8 mouse cellular contexts compared by ENCODE assay signal in genomic region chr3:40120298-40120875, GRCm38 (mm10).
A peak's percentile ranks its signal among the peaks of the same experiment; 100 is the strongest.
DNase-seq lines count a peak whose midpoint lies in the region; ATAC-seq lines count a peak whose summit lies in the region.

No protein-coding gene starts in this region.

- H3K4me3 ChIP-seq in embryonic facial prominence, embryonic 14.5 days (ENCODE audit: low read depth, low read length), result no peak overlapping the region
- no peak overlapping the region for H3K4me3 ChIP-seq in hindbrain, embryonic 12.5 days
- no peak overlapping the region for H3K4me3 ChIP-seq in midbrain, embryonic 14.5 days (replicated peaks; ENCODE audit: low read depth, low read length)

- ATAC-seq in embryonic facial prominence, embryonic 14.5 days (ENCODE audit: low read depth), result peak; percentile 65
- peak; percentile 69; the same call in 1 of the 2 replicates for ATAC-seq in hindbrain, embryonic 12.5 days (ENCODE audit: low FRiP score)
- ATAC-seq in midbrain, embryonic 14.5 days (ENCODE audit: low FRiP score, low TSS enrichment), result peak; percentile 67; the same call in 1 of the 2 replicates
- ATAC-seq in megakaryocyte, adult 5-6 weeks (ENCODE audit: poor library complexity, severe bottlenecking), result no peak

- no peaks in the 10 kb centered on the region for H3K36me3 ChIP-seq in embryonic facial prominence, embryonic 14.5 days (ENCODE audit: control insufficient read depth, insufficient read depth, low read length)
- H3K36me3 ChIP-seq in hindbrain, embryonic 12.5 days, result no peaks in the 10 kb centered on the region
- no peaks in the 10 kb centered on the region for H3K36me3 ChIP-seq in midbrain, embryonic 14.5 days (ENCODE audit: control insufficient read depth, insufficient read depth, low read length)

- no peak overlapping the region for H3K9ac ChIP-seq in embryonic facial prominence, embryonic 14.5 days (ENCODE audit: low read depth, low read length)
- no peak overlapping the region for H3K9ac ChIP-seq in hindbrain, embryonic 12.5 days
- no peak overlapping the region for H3K9ac ChIP-seq in midbrain, embryonic 14.5 days (replicated peaks; ENCODE audit: low read length)

- no peak overlapping the region for H3K4me2 ChIP-seq in embryonic facial prominence, embryonic 14.5 days (ENCODE audit: low read depth, low read length)
- no peak overlapping the region for H3K4me2 ChIP-seq in hindbrain, embryonic 12.5 days (replicated peaks)
- no peak overlapping the region for H3K4me2 ChIP-seq in midbrain, embryonic 14.5 days (ENCODE audit: low read length)

- H3K27me3 ChIP-seq in embryonic facial prominence, embryonic 14.5 days (replicated peaks; ENCODE audit: control insufficient read depth, insufficient read depth, low read length), result no peaks in the 10 kb centered on the region
- H3K27me3 ChIP-seq in hindbrain, embryonic 12.5 days, result no peaks in the 10 kb centered on the region; the same call in 1 of the 2 replicates
- 0 out of 2 replicates have a peak, but pooled peaks cover 6% of the 10 kb centered on the region for H3K27me3 ChIP-seq in midbrain, embryonic 14.5 days (ENCODE audit: control insufficient read depth, insufficient read depth, low read length)

- H3K4me1 ChIP-seq in embryonic facial prominence, embryonic 14.5 days (ENCODE audit: control insufficient read depth, insufficient read depth, low read length), result peaks cover 17% of the 10 kb centered on the region; the same call in 1 of the 2 replicates
- peaks cover 26% of the 10 kb centered on the region for H3K4me1 ChIP-seq in hindbrain, embryonic 12.5 days
- peaks cover 13% of the 10 kb centered on the region for H3K4me1 ChIP-seq in midbrain, embryonic 14.5 days (ENCODE audit: control insufficient read depth, insufficient read depth, low read length)

- no peak overlapping the region; the same call in 1 of the 2 replicates for H3K27ac ChIP-seq in embryonic facial prominence, embryonic 14.5 days (replicated peaks; ENCODE audit: low read depth, low read length)
- no peak overlapping the region for H3K27ac ChIP-seq in hindbrain, embryonic 12.5 days
- H3K27ac ChIP-seq in midbrain, embryonic 14.5 days (replicated peaks; ENCODE audit: low read depth, low read length), result no peak overlapping the region

- 18% methylated on average over 4 of the region's 4 CpGs for WGBS in embryonic facial prominence, embryonic 14.5 days
- 21% methylated on average over 4 of the region's 4 CpGs for WGBS in hindbrain, embryonic 12.5 days
- 20% methylated on average over 4 of the region's 4 CpGs for WGBS in midbrain, embryonic 14.5 days

- H3K9me3 ChIP-seq in embryonic facial prominence, embryonic 14.5 days (ENCODE audit: control insufficient read depth, low read length), result no peaks in the 10 kb centered on the region
- H3K9me3 ChIP-seq in hindbrain, embryonic 12.5 days (replicated peaks), result no peaks in the 10 kb centered on the region
- H3K9me3 ChIP-seq in midbrain, embryonic 14.5 days (ENCODE audit: control insufficient read depth, low read length), result no peaks in the 10 kb centered on the region

- peak; percentile 16 for DNase-seq in adrenal gland, adult 2 months
- no peak for DNase-seq in adrenal gland, adult 18-20 months (ENCODE audit: low spot score in 2 of 2)
- DNase-seq in CD4-positive helper T cell, adult 2 months (ENCODE audit: low read depth, low spot score), result peak; percentile 7
- DNase-seq in embryonic facial prominence, embryonic 14.5 days (ENCODE audit: low spot score), result peak; percentile 79
- DNase-seq in left cerebral cortex, adult 18-20 months (ENCODE audit: low spot score in 2 of 2), result peak; percentile 54 to 61
- peak; percentile 83 for DNase-seq in midbrain, embryonic 14.5 days

Comparison
In these comparisons a context has a peak if more than half of its experiments do, and no peak if none do; other contexts are left out.
1. DNase-seq: peak in adrenal gland, adult 2 months (single experiment), CD4-positive helper T cell, adult 2 months (single experiment), embryonic facial prominence, embryonic 14.5 days (single experiment), left cerebral cortex, adult 18-20 months (2 of 2) and midbrain, embryonic 14.5 days (single experiment); none in adrenal gland, adult 18-20 months (0 of 2).